Mouse (Mus musculus): ENCODE results near the gene Helz2. TPM values are rescaled to one million over a fixed set of nuclear protein-coding genes. Genes with fewer than 3 reads are reported as not detected.
A peak's percentile ranks its signal among the peaks of the same experiment; 100 is the strongest.

Helz2 gene
- polyA plus RNA-seq, 1 experiment from 2014 or later: 0.39 TPM

- H3K9me3 ChIP-seq (ENCODE audit: control insufficient read depth, low read length): no peaks in the 10 kb centered on the region
- no peak overlapping the region for H3K27ac ChIP-seq (replicated peaks; ENCODE audit: low read depth, low read length)
- peaks cover 26% of the 10 kb centered on the region for H3K27me3 ChIP-seq (ENCODE audit: control insufficient read depth, insufficient read depth, low read length)
- WGBS: 94% methylated on average over 6 of the region's 6 CpGs
- no peak overlapping the region for H3K9ac ChIP-seq (replicated peaks; ENCODE audit: low read length)
- no peak overlapping the region for H3K4me3 ChIP-seq (replicated peaks; ENCODE audit: low read depth, low read length)
- peaks cover 24% of the 10 kb centered on the region for H3K4me1 ChIP-seq (ENCODE audit: control insufficient read depth, insufficient read depth, low read length)
- H3K4me2 ChIP-seq (ENCODE audit: low read length): no peak overlapping the region
- ATAC-seq (ENCODE audit: low FRiP score, low TSS enrichment) (no peak), DNase-seq (no peak)
- no peaks in the 10 kb centered on the region for H3K36me3 ChIP-seq (ENCODE audit: control insufficient read depth, insufficient read depth, low read length)
These were observed 25.8 kb downstream of the Helz2 start for GRCm38 (mm10) chr2:181216037-181216436.

GRCm38 (mm10) chr2:181213021-181213445, 28.8 kb downstream of the Helz2 start, which contains the start of gene Srms:
Srms (minus strand) TSS chr2:181213185.
- H3K4me1 ChIP-seq (ENCODE audit: control insufficient read depth, insufficient read depth, low read length): peaks cover 12% of the 10 kb centered on the region; the same call in 1 of the 2 replicates
- WGBS: 2% methylated on average over 17 of the region's 17 CpGs
- peak within 1 kb of the TSS; percentile 18; the same call in 1 of the 2 replicates for H3K4me3 ChIP-seq (replicated peaks; ENCODE audit: low read depth, low read length)
- H3K27ac ChIP-seq (replicated peaks; ENCODE audit: low read depth, low read length): no peak within 1 kb of the TSS
- peaks cover 27% of the 10 kb centered on the region for H3K27me3 ChIP-seq (ENCODE audit: control insufficient read depth, insufficient read depth, low read length)
- H3K4me2 ChIP-seq (ENCODE audit: low read length): peak within 1 kb of the TSS; percentile 41
- no peaks in the 10 kb centered on the region for H3K9me3 ChIP-seq (ENCODE audit: control insufficient read depth, low read length)
- no peak within 1 kb of the TSS for H3K9ac ChIP-seq (replicated peaks; ENCODE audit: low read length)
- ATAC-seq (ENCODE audit: low FRiP score, low TSS enrichment) (no peak), DNase-seq (no peak)
- H3K36me3 ChIP-seq (ENCODE audit: control insufficient read depth, insufficient read depth, low read length): no peaks in the 10 kb centered on the region

- H3K9ac ChIP-seq (replicated peaks; ENCODE audit: low read length): no peak overlapping the region
- WGBS: 3% methylated on average over 34 of the region's 34 CpGs
- H3K4me1 ChIP-seq (ENCODE audit: control insufficient read depth, insufficient read depth, low read length): peaks cover 12% of the 10 kb centered on the region; the same call in 1 of the 2 replicates
- peak overlapping the region; percentile 41 for H3K4me2 ChIP-seq (ENCODE audit: low read length)
- H3K4me3 ChIP-seq (replicated peaks; ENCODE audit: low read depth, low read length): peak overlapping the region; percentile 18; the same call in 1 of the 2 replicates
- DNase-seq: peak; percentile 36
- no peaks in the 10 kb centered on the region for H3K9me3 ChIP-seq (ENCODE audit: control insufficient read depth, low read length)
- H3K36me3 ChIP-seq (ENCODE audit: control insufficient read depth, insufficient read depth, low read length): no peaks in the 10 kb centered on the region
- peaks cover 27% of the 10 kb centered on the region for H3K27me3 ChIP-seq (ENCODE audit: control insufficient read depth, insufficient read depth, low read length)
- no peak for ATAC-seq (ENCODE audit: low FRiP score, low TSS enrichment)
- no peak overlapping the region for H3K27ac ChIP-seq (replicated peaks; ENCODE audit: low read depth, low read length)
These were observed 29.3 kb downstream of the Helz2 start for GRCm38 (mm10) chr2:181212389-181213020.

- no peak overlapping the region for H3K27ac ChIP-seq (replicated peaks; ENCODE audit: low read depth, low read length)
- no peaks in the 10 kb centered on the region for H3K36me3 ChIP-seq (ENCODE audit: control insufficient read depth, insufficient read depth, low read length)
- H3K4me1 ChIP-seq (ENCODE audit: control insufficient read depth, insufficient read depth, low read length): no peaks in the 10 kb centered on the region
- H3K4me3 ChIP-seq (replicated peaks; ENCODE audit: low read depth, low read length): no peak overlapping the region
- WGBS: 83% methylated on average over 9 of the region's 9 CpGs
- peaks cover 2% of the 10 kb centered on the region; the same call in 1 of the 2 replicates for H3K27me3 ChIP-seq (ENCODE audit: control insufficient read depth, insufficient read depth, low read length)
- H3K4me2 ChIP-seq (ENCODE audit: low read length): no peak overlapping the region
- no peak for DNase-seq
- H3K9me3 ChIP-seq (ENCODE audit: control insufficient read depth, low read length): no peaks in the 10 kb centered on the region
- no peak for ATAC-seq (ENCODE audit: low FRiP score, low TSS enrichment)
- no peak overlapping the region for H3K9ac ChIP-seq (replicated peaks; ENCODE audit: low read length)
These were observed 35.7 kb downstream of the Helz2 start for GRCm38 (mm10) chr2:181206118-181206517.

GRCm38 (mm10) chr2:181205678-181206077, 36.1 kb downstream of the Helz2 start:
- H3K36me3 ChIP-seq (ENCODE audit: control insufficient read depth, insufficient read depth, low read length): no peaks in the 10 kb centered on the region
- ATAC-seq (ENCODE audit: low FRiP score, low TSS enrichment): no peak
- H3K27ac ChIP-seq (replicated peaks; ENCODE audit: low read depth, low read length): no peak overlapping the region
- no peak overlapping the region for H3K4me2 ChIP-seq (ENCODE audit: low read length)
- H3K9ac ChIP-seq (replicated peaks; ENCODE audit: low read length): no peak overlapping the region
- WGBS: 91% methylated on average over 5 of the region's 5 CpGs
- H3K4me3 ChIP-seq (replicated peaks; ENCODE audit: low read depth, low read length): no peak overlapping the region
- DNase-seq: no peak
- H3K9me3 ChIP-seq (ENCODE audit: control insufficient read depth, low read length): no peaks in the 10 kb centered on the region
- no peaks in the 10 kb centered on the region for H3K27me3 ChIP-seq (ENCODE audit: control insufficient read depth, insufficient read depth, low read length)
- no peaks in the 10 kb centered on the region for H3K4me1 ChIP-seq (ENCODE audit: control insufficient read depth, insufficient read depth, low read length)

- Histone ChIP-seq H3K9me3 (ENCODE audit: control insufficient read depth, low read length) (no peaks in the 10 kb centered on the region), H3K27ac (replicated peaks; ENCODE audit: low read depth, low read length) (no peak overlapping the region), H3K4me3 (replicated peaks; ENCODE audit: low read depth, low read length) (no peak overlapping the region), H3K27me3 (ENCODE audit: control insufficient read depth, insufficient read depth, low read length) (no peaks in the 10 kb centered on the region), H3K4me2 (ENCODE audit: low read length) (no peak overlapping the region), H3K36me3 (ENCODE audit: control insufficient read depth, insufficient read depth, low read length) (no peaks in the 10 kb centered on the region), H3K9ac (replicated peaks; ENCODE audit: low read length) (no peak overlapping the region), H3K4me1 (ENCODE audit: control insufficient read depth, insufficient read depth, low read length) (no peaks in the 10 kb centered on the region)
- ATAC-seq (ENCODE audit: low FRiP score, low TSS enrichment): no peak
- 84% methylated on average over 6 of the region's 6 CpGs for WGBS
- no peak for DNase-seq
These were observed 38.9 kb downstream of the Helz2 start for GRCm38 (mm10) chr2:181202886-181203285.

- Histone ChIP-seq H3K4me3 (replicated peaks; ENCODE audit: low read depth, low read length) (no peak within 1 kb of the TSS), H3K9me3 (ENCODE audit: control insufficient read depth, low read length) (no peaks in the 10 kb centered on the region), H3K4me1 (ENCODE audit: control insufficient read depth, insufficient read depth, low read length) (no peaks in the 10 kb centered on the region), H3K27ac (replicated peaks; ENCODE audit: low read depth, low read length) (no peak within 1 kb of the TSS), H3K36me3 (ENCODE audit: control insufficient read depth, insufficient read depth, low read length) (no peaks in the 10 kb centered on the region), H3K4me2 (ENCODE audit: low read length) (no peak within 1 kb of the TSS), H3K9ac (replicated peaks; ENCODE audit: low read length) (no peak within 1 kb of the TSS), H3K27me3 (ENCODE audit: control insufficient read depth, insufficient read depth, low read length) (no peaks in the 10 kb centered on the region)
- 84% methylated on average over 3 of the region's 3 CpGs for WGBS
- DNase-seq (no peak), ATAC-seq (ENCODE audit: low FRiP score, low TSS enrichment) (no peak)
These were observed 39.4 kb downstream of the Helz2 start, which contains the start of gene Ptk6 for GRCm38 (mm10) chr2:181202422-181202821. Ptk6 (minus strand) TSS chr2:181202789.

- Histone ChIP-seq H3K4me1 (ENCODE audit: control insufficient read depth, insufficient read depth, low read length) (no peaks in the 10 kb centered on the region), H3K9ac (replicated peaks; ENCODE audit: low read length) (no peak overlapping the region), H3K9me3 (ENCODE audit: control insufficient read depth, low read length) (no peaks in the 10 kb centered on the region), H3K27ac (replicated peaks; ENCODE audit: low read depth, low read length) (no peak overlapping the region), H3K4me3 (replicated peaks; ENCODE audit: low read depth, low read length) (no peak overlapping the region), H3K27me3 (ENCODE audit: control insufficient read depth, insufficient read depth, low read length) (no peaks in the 10 kb centered on the region), H3K36me3 (ENCODE audit: control insufficient read depth, insufficient read depth, low read length) (no peaks in the 10 kb centered on the region), H3K4me2 (ENCODE audit: low read length) (no peak overlapping the region)
- ATAC-seq (ENCODE audit: low FRiP score, low TSS enrichment) (no peak), DNase-seq (no peak)
- 90% methylated on average over 3 of the region's 3 CpGs for WGBS
These were observed 40.2 kb downstream of the Helz2 start for GRCm38 (mm10) chr2:181201606-181202005.

GRCm38 (mm10) chr2:181196628-181197300, 45.1 kb downstream of the Helz2 start:
- Histone ChIP-seq H3K4me1 (ENCODE audit: control insufficient read depth, insufficient read depth, low read length) (no peaks in the 10 kb centered on the region), H3K36me3 (ENCODE audit: control insufficient read depth, insufficient read depth, low read length) (no peaks in the 10 kb centered on the region), H3K4me3 (replicated peaks; ENCODE audit: low read depth, low read length) (no peak overlapping the region), H3K9ac (replicated peaks; ENCODE audit: low read length) (no peak overlapping the region), H3K4me2 (ENCODE audit: low read length) (no peak overlapping the region), H3K27me3 (ENCODE audit: control insufficient read depth, insufficient read depth, low read length) (no peaks in the 10 kb centered on the region), H3K9me3 (ENCODE audit: control insufficient read depth, low read length) (no peaks in the 10 kb centered on the region), H3K27ac (replicated peaks; ENCODE audit: low read depth, low read length) (no peak overlapping the region)
- 94% methylated on average over 4 of the region's 4 CpGs for WGBS
- no peak for DNase-seq
- ATAC-seq (ENCODE audit: low FRiP score, low TSS enrichment): no peak
